Mouse (Mus musculus) MEL (cell line): ENCODE data around the gene Svbp. TPM values are rescaled to one million over a fixed set of nuclear protein-coding genes. Genes with fewer than 3 reads are reported as not detected.

ENCODE experiments used
- DNase-seq: peaks from one replicate; pipeline ENCODE4 v3.0.0; 2011; ENCODE audit warnings: low read depth, low spot score
- H3K27ac ChIP-seq: 2 replicates; pipeline ENCODE4 v1.5.1; 2012; ENCODE audit warnings: low read depth, mild to moderate bottlenecking, control low read depth, low read length, moderate library complexity; ENCODE audit not compliant: control insufficient read depth
- H3K27me3 ChIP-seq, 2 experiments: fragments of 150-350 bp in 1 of 2; sonication (generic) in 1 of 2; 2 replicates each; pipeline ENCODE4 v1.6.1; 2012; ENCODE audit warnings: low read length in 2 of 2, mild to moderate bottlenecking in 2 of 2, improper control_type of control experiment in 1 of 2, moderate library complexity in 1 of 2; ENCODE audit not compliant: insufficient read depth in 2 of 2, control insufficient read depth in 1 of 2
- H3K36me3 ChIP-seq, 2 experiments: 2 replicates each; pipeline ENCODE4 v1.6.1; 2012 to 2014; ENCODE audit warnings: low read length in 2 of 2, improper control_type of control experiment in 1 of 2, inconsistent platforms in 1 of 2, mild to moderate bottlenecking in 1 of 2; ENCODE audit not compliant: insufficient read depth in 2 of 2, control insufficient read depth in 1 of 2
- H3K4me1 ChIP-seq, 2 experiments: fragments of 150-350 bp in 1 of 2; sonication (generic) in 1 of 2; 2 replicates each; pipeline ENCODE4 v1.6.1; 2012; ENCODE audit warnings: low read length in 2 of 2, improper control_type of control experiment in 1 of 2, mild to moderate bottlenecking in 1 of 2; ENCODE audit not compliant: insufficient read depth in 2 of 2, control insufficient read depth in 1 of 2
- H3K4me3 ChIP-seq, 2 experiments: fragments of 150-350 bp in 1 of 2; sonication (generic) in 1 of 2; 2 replicates each; pipeline ENCODE4 v1.5.1; 2012; ENCODE audit warnings: low read depth in 2 of 2, low read length in 2 of 2, mild to moderate bottlenecking in 2 of 2, moderate library complexity in 2 of 2, control low read depth in 1 of 2, improper control_type of control experiment in 1 of 2; ENCODE audit not compliant: control insufficient read depth in 1 of 2, insufficient read depth in 1 of 2
- H3K79me2 ChIP-seq: 2 replicates; pipeline ENCODE4 v1.6.1; 2012; ENCODE audit warnings: mild to moderate bottlenecking, low read length, moderate library complexity; ENCODE audit not compliant: control insufficient read depth, poor library complexity, insufficient read depth
- H3K9ac ChIP-seq: 2 replicates; pipeline ENCODE4 v1.6.1; 2012; ENCODE audit warnings: low read depth, mild to moderate bottlenecking, control low read depth, low read length, moderate library complexity; ENCODE audit not compliant: control insufficient read depth, poor library complexity, severe bottlenecking
- H3K9me3 ChIP-seq: fragments of 150-350 bp; sonication (generic); replicated peaks from 2 replicates; pipeline ENCODE4 v1.6.1; 2012; ENCODE audit warnings: mild to moderate bottlenecking, low read length, improper control_type of control experiment, moderate library complexity; ENCODE audit not compliant: insufficient read depth
- CHD1 ChIP-seq: IDR thresholded peaks from 2 replicates; pipeline ENCODE4 v1.6.1; 2012; ENCODE audit warnings: low read depth, mild to moderate bottlenecking, inconsistent platforms, low read length, improper control_type of control experiment
- CTCF ChIP-seq, 3 experiments: IDR thresholded peaks in 2 of 3; conservative IDR thresholded peaks in 1 of 3; 2 replicates each; pipeline ENCODE4 v1.5.1; 2011 to 2012; ENCODE audit warnings: low read length in 3 of 3, low read depth in 2 of 3, mild to moderate bottlenecking in 2 of 3, improper control_type of control experiment in 1 of 3, inconsistent platforms in 1 of 3, mixed read lengths in 1 of 3, moderate library complexity in 1 of 3; ENCODE audit not compliant: control insufficient read depth in 1 of 3, insufficient read depth in 1 of 3, poor library complexity in 1 of 3, severe bottlenecking in 1 of 3
- EP300 ChIP-seq, 2 experiments: IDR thresholded peaks; 2 replicates each; pipeline ENCODE4 v1.6.1; 2011; ENCODE audit warnings: improper control_type of control experiment in 2 of 2, low read length in 2 of 2, low read depth in 1 of 2, mild to moderate bottlenecking in 1 of 2
- ETS1 ChIP-seq: IDR thresholded peaks from 2 replicates; pipeline ENCODE4 v1.6.1; 2012; ENCODE audit warnings: low read depth, mild to moderate bottlenecking, inconsistent platforms, low read length, improper control_type of control experiment, moderate library complexity
- GABPA ChIP-seq: IDR thresholded peaks from 2 replicates; pipeline ENCODE4 v1.6.1; 2012; ENCODE audit warnings: low read depth, mild to moderate bottlenecking, inconsistent platforms, low read length, improper control_type of control experiment, moderate library complexity
- GATA1 ChIP-seq: IDR thresholded peaks from 2 replicates; pipeline ENCODE4 v1.6.1; 2011; ENCODE audit warnings: low read depth, low read length, improper control_type of control experiment
- MAFK ChIP-seq: IDR thresholded peaks from 2 replicates; pipeline ENCODE4 v1.6.1; 2011; ENCODE audit warnings: low read depth, mild to moderate bottlenecking, low read length, improper control_type of control experiment, borderline replicate concordance
- MYC ChIP-seq: IDR thresholded peaks from 2 replicates; pipeline ENCODE4 v1.6.1; 2011; ENCODE audit warnings: low read depth, mild to moderate bottlenecking, low read length, improper control_type of control experiment, moderate library complexity
- POLR2AphosphoS2 ChIP-seq: IDR thresholded peaks from 2 replicates; pipeline ENCODE4 v1.6.1; 2011; ENCODE audit warnings: low read length, improper control_type of control experiment
- POLR2AphosphoS5 ChIP-seq: IDR thresholded peaks from 2 replicates; pipeline ENCODE4 v1.6.1; 2012; ENCODE audit warnings: low read depth, borderline replicate concordance, mild to moderate bottlenecking, inconsistent platforms, low read length, moderate library complexity, mixed read lengths
- RCOR1 ChIP-seq: IDR thresholded peaks from 2 replicates; pipeline ENCODE4 v1.6.1; 2012; ENCODE audit warnings: low read depth, mild to moderate bottlenecking, inconsistent platforms, low read length, improper control_type of control experiment
- SIN3A ChIP-seq: IDR thresholded peaks from 2 replicates; pipeline ENCODE4 v1.6.1; 2012; ENCODE audit warnings: low read length, improper control_type of control experiment, inconsistent platforms
- SMC3 ChIP-seq: IDR thresholded peaks from 2 replicates; pipeline ENCODE4 v1.6.1; 2011; ENCODE audit warnings: low read depth, low read length, improper control_type of control experiment
- TAL1 ChIP-seq: IDR thresholded peaks from 2 replicates; pipeline ENCODE4 v1.6.1; 2012; ENCODE audit warnings: mild to moderate bottlenecking, inconsistent platforms, low read length, moderate library complexity, mixed read lengths
- TCF12 ChIP-seq: IDR thresholded peaks from 2 replicates; pipeline ENCODE4 v1.6.1; 2014; ENCODE audit warnings: low read depth, mild to moderate bottlenecking, inconsistent platforms, low read length, improper control_type of control experiment, moderate library complexity
- USF2 ChIP-seq, 2 experiments: IDR thresholded peaks; 2 replicates each; pipeline ENCODE4 v1.6.1; 2011 to 2012; ENCODE audit warnings: improper control_type of control experiment in 2 of 2, low read length in 2 of 2, borderline replicate concordance in 1 of 2, inconsistent platforms in 1 of 2, low read depth in 1 of 2, mild to moderate bottlenecking in 1 of 2; ENCODE audit not compliant: insufficient read depth in 1 of 2
- ZKSCAN1 ChIP-seq: IDR thresholded peaks from 2 replicates; pipeline ENCODE4 v1.6.1; 2012; ENCODE audit warnings: low read depth, mild to moderate bottlenecking, inconsistent platforms, low read length, improper control_type of control experiment, moderate library complexity
- ZNF384 ChIP-seq: IDR thresholded peaks from 2 replicates; pipeline ENCODE4 v1.6.1; 2012; ENCODE audit warnings: low read depth, mild to moderate bottlenecking, inconsistent platforms, low read length, improper control_type of control experiment
- polyA plus RNA-seq, 2 experiments: library from polyadenylated mRNA; stranded (reverse) in 1 of 2; unstranded in 1 of 2; fragments of >175 nt in 1 of 2; fragments of >200 nt in 1 of 2; gene quantifications; 2 replicates each; pipeline versions ENCODE4 v1.2.1 to v1.2.4; 2012; ENCODE audit warnings: low replicate concordance in 2 of 2, low read depth in 1 of 2; ENCODE audit not compliant: insufficient read length in 2 of 2, insufficient read depth in 1 of 2, missing spikeins in 1 of 2
- total RNA-seq: library from RNA; depleted of rRNA; stranded (reverse); fragments of 300-350 nt; gene quantifications from 2 replicates; pipeline ENCODE4 v1.2.3, GENCODE M21; 2012

Gene Svbp
- total and polyA plus RNA-seq, 3 experiments: 63.7 to 131 TPM; not detected in 1

DNA sequence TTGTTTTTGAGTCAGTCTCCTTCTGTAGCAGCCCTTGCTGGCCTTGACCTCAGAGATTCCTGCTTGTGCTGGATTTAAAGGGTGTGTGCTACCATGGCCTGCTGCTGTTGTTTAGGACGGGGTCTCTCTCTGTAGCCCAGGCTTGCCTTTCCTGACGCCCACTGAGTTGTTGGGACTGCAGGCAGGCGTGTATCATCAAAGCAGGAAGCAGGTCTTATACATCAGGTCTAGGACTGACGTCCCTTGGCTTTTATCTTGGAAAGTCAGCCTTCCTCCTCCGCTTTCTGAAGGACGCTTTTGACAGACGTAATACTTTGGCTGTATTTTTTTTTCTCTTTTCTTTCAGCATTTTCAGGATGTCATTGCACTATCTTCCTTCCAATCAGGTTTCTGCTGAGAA is 29.2 kb upstream of the Svbp start:
- no peaks in the 10 kb centered on the region for H3K27me3 ChIP-seq
- H3K9me3 ChIP-seq: no peaks in the 10 kb centered on the region
- TF ChIP-seq ZNF384 (peak; percentile 81), ETS1 (0 out of 2 replicates have a peak, but pooled peaks have one; percentile 23), TAL1 (peak; percentile 77), EP300 (IDR thresholded peaks at IDR 0.05; ENCODE audit: low read depth in 1 of 2, low read length in 2 of 2) (peak; percentile 53 to 67; a peak in 3 of 4 replicates), GATA1 (peak; percentile 66), CHD1 (no peak), SIN3A (peak; percentile 51), MYC (no peak), MAFK (no peak), TCF12 (peak; percentile 62)
- TF ChIP-seq, all 39 proteins: peak for 7
- Histone ChIP-seq H3K36me3 (peaks cover 0 to 15% of the 10 kb centered on the region in 2 experiments; a peak in 2 of 4 replicates), H3K4me1 (peaks cover 3 to 13% of the 10 kb centered on the region in 2 experiments; a peak in 3 of 4 replicates), H3K4me3 (peak overlapping the region; percentile 13 to 41; a peak in 3 of 4 replicates), H3K79me2 (no peaks in the 10 kb centered on the region), H3K27ac (peak overlapping the region; percentile 31), H3K9ac (0 out of 2 replicates have a peak overlapping the region, but pooled peaks have one; percentile 16)
- peak; percentile 76 for DNase-seq

- no peaks in the 10 kb centered on the region for H3K9me3 ChIP-seq
- H3K9ac ChIP-seq: no peak overlapping the region
- H3K79me2 ChIP-seq: no peaks in the 10 kb centered on the region
- peaks cover 3 to 13% of the 10 kb centered on the region in 2 experiments; a peak in 3 of 4 replicates for H3K4me1 ChIP-seq
- no peak overlapping the region for H3K4me3 ChIP-seq
- H3K27me3 ChIP-seq: no peaks in the 10 kb centered on the region
- H3K27ac ChIP-seq: no peak overlapping the region
- DNase-seq: no peak
- no peak for TF ChIP-seq SMC3
- no peak for TF ChIP-seq EP300 (IDR thresholded peaks at IDR 0.05; ENCODE audit: low read depth in 1 of 2, low read length in 2 of 2)
- TF ChIP-seq USF2 (IDR thresholded peaks at IDR 0.05; ENCODE audit: borderline replicate concordance in 1 of 2, insufficient read depth in 1 of 2, low read depth in 1 of 2, low read length in 2 of 2): no peak
- no peak for TF ChIP-seq RCOR1
- TF ChIP-seq ZKSCAN1: no peak
- TF ChIP-seq CTCF (IDR thresholded peaks at IDR 0.05 in 2 of 3, conservative IDR thresholded peaks at IDR 0.05 in 1 of 3; ENCODE audit: control insufficient read depth in 1 of 3, insufficient read depth in 1 of 3, low read depth in 2 of 3, low read length in 3 of 3, poor library complexity in 1 of 3, severe bottlenecking in 1 of 3): no peak
- TF ChIP-seq POLR2AphosphoS5: no peak
- TF ChIP-seq GABPA: no peak
- TF ChIP-seq POLR2AphosphoS2: no peak
- no peak for TF ChIP-seq CHD1
- H3K36me3 ChIP-seq: peaks cover 0 to 15% of the 10 kb centered on the region in 2 experiments; a peak in 2 of 4 replicates
These were observed 28.0 kb upstream of the Svbp start for GRCm38 (mm10) chr4:119167068-119167467.
